Mouse (Mus musculus): ENCODE measurements around the gene Scd2. TPM values are rescaled to one million over a fixed set of nuclear protein-coding genes. Genes with fewer than 3 reads are reported as not detected.

Scd2 gene
- total RNA-seq, 1 experiment: 284 TPM

- H3K4me3 ChIP-seq (ENCODE audit: insufficient read depth in 1 of 2, low read depth in 1 of 2, low read length in 2 of 2, poor library complexity in 1 of 2, severe bottlenecking in 1 of 2): peak overlapping the region; percentile 94 to 98
- peak; percentile 75 for DNase-seq (ENCODE audit: low read depth, low spot score)
- peaks cover 59% of the 10 kb centered on the region for H3K36me3 ChIP-seq (ENCODE audit: control insufficient read depth, insufficient read depth, low read length, poor library complexity, severe bottlenecking)
- in situ Hi-C loops (cut with MboI; ENCODE audit: low sequenced_read_pairs in 2 of 2, unreplicated experiment in 2 of 2): loop anchor here in 1 of 2 experiments (5.0 kb wide), 1 partner anchor 48 kb away; no protein-coding TSS in a partner anchor
- H3K9me3 ChIP-seq (ENCODE audit: control insufficient read depth, insufficient read depth, low read depth, low read length): no peaks in the 10 kb centered on the region
- H3K9ac ChIP-seq (ENCODE audit: insufficient read depth, low read depth, low read length, poor library complexity, severe bottlenecking): peak overlapping the region; percentile 73; the same call in 1 of the 2 replicates
- TF ChIP-seq ZC3H11A (IDR thresholded peaks at IDR 0.05; ENCODE audit: borderline replicate concordance, low read depth, low read length) (peak; percentile 54; the same call in 1 of the 2 replicates), MAFK (IDR thresholded peaks at IDR 0.05; ENCODE audit: insufficient read depth, low read depth, low read length) (no peak)
- H3K27ac ChIP-seq (ENCODE audit: insufficient read depth, low read depth, low read length, poor library complexity, severe bottlenecking): no peak overlapping the region
- H3K4me1 ChIP-seq (ENCODE audit: control insufficient read depth in 2 of 2, insufficient read depth in 2 of 2, low read length in 2 of 2, poor library complexity in 1 of 2): peaks cover 0 to 30% of the 10 kb centered on the region in 2 experiments; a peak in 3 of 4 replicates
Measured at GRCm38 (mm10) chr19:44295741-44296140, 2.3 kb downstream of the Scd2 start.

GRCm38 (mm10) chr19:44296186-44296585 lies 2.7 kb downstream of the Scd2 start:
- in situ Hi-C loops (cut with MboI; ENCODE audit: low sequenced_read_pairs in 2 of 2, unreplicated experiment in 2 of 2): loop anchor here in 1 of 2 experiments (5.0 kb wide), 1 partner anchor 49 kb away; no protein-coding TSS in a partner anchor
- DNase-seq (ENCODE audit: low read depth, low spot score): no peak
- TF ChIP-seq ZNF384 (IDR thresholded peaks at IDR 0.05; ENCODE audit: low read depth, low read length): no peak
- no peak for TF ChIP-seq HCFC1 (IDR thresholded peaks at IDR 0.05; ENCODE audit: borderline replicate concordance, insufficient read depth, low read length)
- no peak for TF ChIP-seq ZC3H11A (IDR thresholded peaks at IDR 0.05; ENCODE audit: borderline replicate concordance, low read depth, low read length)
- no peak for TF ChIP-seq MAFK (IDR thresholded peaks at IDR 0.05; ENCODE audit: insufficient read depth, low read depth, low read length)
- no peak for TF ChIP-seq CHD2 (IDR thresholded peaks at IDR 0.05; ENCODE audit: low read depth, low read length)
- no peak overlapping the region for H3K9ac ChIP-seq (ENCODE audit: insufficient read depth, low read depth, low read length, poor library complexity, severe bottlenecking)
- no peak overlapping the region for H3K27ac ChIP-seq (ENCODE audit: insufficient read depth, low read depth, low read length, poor library complexity, severe bottlenecking)
- peaks cover 63% of the 10 kb centered on the region for H3K36me3 ChIP-seq (ENCODE audit: control insufficient read depth, insufficient read depth, low read length, poor library complexity, severe bottlenecking)
- no peaks in the 10 kb centered on the region for H3K9me3 ChIP-seq (ENCODE audit: control insufficient read depth, insufficient read depth, low read depth, low read length)
- peak overlapping the region; percentile 94 to 98 for H3K4me3 ChIP-seq (ENCODE audit: insufficient read depth in 1 of 2, low read depth in 1 of 2, low read length in 2 of 2, poor library complexity in 1 of 2, severe bottlenecking in 1 of 2)
- peaks cover 0 to 30% of the 10 kb centered on the region in 2 experiments; a peak in 3 of 4 replicates for H3K4me1 ChIP-seq (ENCODE audit: control insufficient read depth in 2 of 2, insufficient read depth in 2 of 2, low read length in 2 of 2, poor library complexity in 1 of 2)

- Histone ChIP-seq H3K9me3 (ENCODE audit: control insufficient read depth, insufficient read depth, low read depth, low read length) (no peaks in the 10 kb centered on the region), H3K4me1 (ENCODE audit: control insufficient read depth in 2 of 2, insufficient read depth in 2 of 2, low read length in 2 of 2, poor library complexity in 1 of 2) (peaks cover 0 to 22% of the 10 kb centered on the region in 2 experiments; a peak in 3 of 4 replicates), H3K27ac (ENCODE audit: insufficient read depth, low read depth, low read length, poor library complexity, severe bottlenecking) (no peak overlapping the region), H3K4me3 (ENCODE audit: insufficient read depth in 1 of 2, low read depth in 1 of 2, low read length in 2 of 2, poor library complexity in 1 of 2, severe bottlenecking in 1 of 2) (peak overlapping the region; percentile 94 to 98), H3K36me3 (ENCODE audit: control insufficient read depth, insufficient read depth, low read length, poor library complexity, severe bottlenecking) (peaks cover 71% of the 10 kb centered on the region), H3K9ac (ENCODE audit: insufficient read depth, low read depth, low read length, poor library complexity, severe bottlenecking) (peak overlapping the region; percentile 49)
- in situ Hi-C loops (cut with MboI; ENCODE audit: low sequenced_read_pairs in 2 of 2, unreplicated experiment in 2 of 2): loop anchor here in 1 of 2 experiments (5.0 kb wide), 1 partner anchor 50 kb away; no protein-coding TSS in a partner anchor
- TF ChIP-seq ZNF384 (IDR thresholded peaks at IDR 0.05; ENCODE audit: low read depth, low read length) (no peak), MAFK (IDR thresholded peaks at IDR 0.05; ENCODE audit: insufficient read depth, low read depth, low read length) (no peak), CHD2 (IDR thresholded peaks at IDR 0.05; ENCODE audit: low read depth, low read length) (no peak), ZC3H11A (IDR thresholded peaks at IDR 0.05; ENCODE audit: borderline replicate concordance, low read depth, low read length) (no peak), HCFC1 (IDR thresholded peaks at IDR 0.05; ENCODE audit: borderline replicate concordance, insufficient read depth, low read length) (no peak)
- no peak for DNase-seq (ENCODE audit: low read depth, low spot score)
Measured at GRCm38 (mm10) chr19:44297068-44297760, 3.7 kb downstream of the Scd2 start.

GRCm38 (mm10) chr19:44297862-44298261 lies 4.4 kb downstream of the Scd2 start:
- DNase-seq (ENCODE audit: low read depth, low spot score): no peak
- no peaks in the 10 kb centered on the region for H3K9me3 ChIP-seq (ENCODE audit: control insufficient read depth, insufficient read depth, low read depth, low read length)
- in situ Hi-C loops (cut with MboI; ENCODE audit: low sequenced_read_pairs in 2 of 2, unreplicated experiment in 2 of 2): loop anchor here in 1 of 2 experiments (5.0 kb wide), 1 partner anchor 51 kb away; no protein-coding TSS in a partner anchor
- peaks cover 76% of the 10 kb centered on the region for H3K36me3 ChIP-seq (ENCODE audit: control insufficient read depth, insufficient read depth, low read length, poor library complexity, severe bottlenecking)
- H3K4me3 ChIP-seq (ENCODE audit: insufficient read depth in 1 of 2, low read depth in 1 of 2, low read length in 2 of 2, poor library complexity in 1 of 2, severe bottlenecking in 1 of 2): peak overlapping the region in 1 of 2 experiments; percentile 98; a peak in 2 of 4 replicates
- H3K27ac ChIP-seq (ENCODE audit: insufficient read depth, low read depth, low read length, poor library complexity, severe bottlenecking): no peak overlapping the region
- TF ChIP-seq HCFC1 (IDR thresholded peaks at IDR 0.05; ENCODE audit: borderline replicate concordance, insufficient read depth, low read length): no peak
- peaks cover 0 to 19% of the 10 kb centered on the region in 2 experiments; a peak in 3 of 4 replicates for H3K4me1 ChIP-seq (ENCODE audit: control insufficient read depth in 2 of 2, insufficient read depth in 2 of 2, low read length in 2 of 2, poor library complexity in 1 of 2)
- H3K9ac ChIP-seq (ENCODE audit: insufficient read depth, low read depth, low read length, poor library complexity, severe bottlenecking): no peak overlapping the region
